Mouse (Mus musculus): ENCODE measurements around the gene Atg9b.

DNA sequence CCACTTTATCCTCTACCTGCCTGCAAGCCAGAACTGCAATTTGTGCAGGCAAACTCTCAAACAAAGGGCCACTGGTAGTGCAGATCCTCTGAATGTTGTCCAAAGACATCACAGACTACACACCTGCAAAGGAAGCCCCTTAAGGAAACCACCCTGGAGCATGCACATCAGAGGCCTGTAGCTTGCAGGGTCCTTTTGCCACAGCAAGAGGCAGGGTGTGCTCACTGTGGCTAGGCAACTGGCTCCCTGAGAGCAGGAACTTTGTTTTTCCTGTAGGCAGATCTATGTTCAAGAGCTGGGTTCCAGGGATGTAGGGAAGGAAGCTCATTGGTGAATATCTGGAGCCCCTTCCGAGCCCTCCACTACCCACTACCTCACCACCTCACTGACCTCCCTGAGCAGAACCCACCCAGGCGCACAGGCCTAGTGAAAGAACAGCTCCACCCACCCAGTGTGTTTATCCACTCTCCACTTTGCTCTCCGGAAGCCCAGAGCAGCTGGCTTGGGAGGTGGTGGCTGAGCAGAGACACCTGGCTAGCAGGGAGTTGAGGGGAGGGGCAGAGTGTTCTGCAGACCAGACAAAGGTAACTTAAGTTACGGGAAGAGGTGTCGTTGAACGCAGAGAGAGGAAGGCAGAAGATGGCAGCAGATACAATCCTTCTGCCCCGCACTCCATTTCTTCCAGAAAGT is 44.6 kb downstream of the Atg9b start:
- TF ChIP-seq CTCF (IDR thresholded peaks at IDR 0.05; ENCODE audit: control insufficient read depth, insufficient read depth, low read length) (no peak), POLR2A (IDR thresholded peaks at IDR 0.05; ENCODE audit: borderline replicate concordance, control insufficient read depth, low read depth, low read length) (no peak)

Data from bone marrow, adult 2 months (tissue).